Mouse (Mus musculus): ENCODE measurements around the gene Sgsm2. TPM values are rescaled to one million over a fixed set of nuclear protein-coding genes. Genes with fewer than 3 reads are reported as not detected.

Sgsm2 gene
- polyA plus RNA-seq, 1 experiment, result 2.6 TPM

- 0 out of 2 replicates have a peak overlapping the region, but pooled peaks have one; percentile 32 for H3K27ac ChIP-seq (replicated peaks; ENCODE audit: low read depth, low read length)
Measured at GRCm38 (mm10) chr11:74867181-74867580, 29.7 kb downstream of the Sgsm2 start.

GRCm38 (mm10) chr11:74866640-74867039, 30.2 kb downstream of the Sgsm2 start:
- Histone ChIP-seq H3K27ac (replicated peaks; ENCODE audit: low read depth, low read length) (0 out of 2 replicates have a peak overlapping the region, but pooled peaks have one; percentile 9), H3K4me1 (ENCODE audit: control insufficient read depth, insufficient read depth, insufficient read length, low read length) (peaks cover 9% of the 10 kb centered on the region; the same call in 1 of the 2 replicates), H3K4me3 (ENCODE audit: insufficient read depth, low read depth, low read length) (no peak overlapping the region)

More at GRCm38 (mm10) chr11:74867181-74867580, 29.7 kb downstream of the Sgsm2 start:
- no peak overlapping the region for H3K4me3 ChIP-seq (ENCODE audit: insufficient read depth, low read depth, low read length)
- peaks cover 9% of the 10 kb centered on the region; the same call in 1 of the 2 replicates for H3K4me1 ChIP-seq (ENCODE audit: control insufficient read depth, insufficient read depth, insufficient read length, low read length)

- Histone ChIP-seq H3K27ac (replicated peaks; ENCODE audit: low read depth, low read length) (no peak overlapping the region), H3K4me3 (ENCODE audit: insufficient read depth, low read depth, low read length) (no peak overlapping the region), H3K4me1 (ENCODE audit: control insufficient read depth, insufficient read depth, insufficient read length, low read length) (peaks cover 4% of the 10 kb centered on the region; the same call in 1 of the 2 replicates)
Measured at GRCm38 (mm10) chr11:74865252-74865651, 31.6 kb downstream of the Sgsm2 start.

GRCm38 (mm10) chr11:74864421-74864820, 32.4 kb downstream of the Sgsm2 start:
- 0 out of 2 replicates have a peak, but pooled peaks cover 4% of the 10 kb centered on the region for H3K4me1 ChIP-seq (ENCODE audit: control insufficient read depth, insufficient read depth, insufficient read length, low read length)
- H3K27ac ChIP-seq (replicated peaks; ENCODE audit: low read depth, low read length), result no peak overlapping the region
- no peak overlapping the region for H3K4me3 ChIP-seq (ENCODE audit: insufficient read depth, low read depth, low read length)

GRCm38 (mm10) chr11:74863471-74863870, 33.4 kb downstream of the Sgsm2 start:
- no peak overlapping the region for H3K27ac ChIP-seq (replicated peaks; ENCODE audit: low read depth, low read length)
- no peak overlapping the region for H3K4me3 ChIP-seq (ENCODE audit: insufficient read depth, low read depth, low read length)
- H3K4me1 ChIP-seq (ENCODE audit: control insufficient read depth, insufficient read depth, insufficient read length, low read length), result 0 out of 2 replicates have a peak, but pooled peaks cover 4% of the 10 kb centered on the region

GRCm38 (mm10) chr11:74862129-74862528, 34.7 kb downstream of the Sgsm2 start:
- H3K4me1 ChIP-seq (ENCODE audit: control insufficient read depth, insufficient read depth, insufficient read length, low read length), result 0 out of 2 replicates have a peak, but pooled peaks cover 3% of the 10 kb centered on the region
- H3K27ac ChIP-seq (replicated peaks; ENCODE audit: low read depth, low read length), result no peak overlapping the region
- H3K4me3 ChIP-seq (ENCODE audit: insufficient read depth, low read depth, low read length), result no peak overlapping the region

GRCm38 (mm10) chr11:74857756-74858155, 39.1 kb downstream of the Sgsm2 start:
- H3K27ac ChIP-seq (replicated peaks; ENCODE audit: low read depth, low read length), result no peak overlapping the region
- no peak overlapping the region for H3K4me3 ChIP-seq (ENCODE audit: insufficient read depth, low read depth, low read length)
- no peaks in the 10 kb centered on the region for H3K4me1 ChIP-seq (ENCODE audit: control insufficient read depth, insufficient read depth, insufficient read length, low read length)

- no peak overlapping the region for H3K4me3 ChIP-seq (ENCODE audit: insufficient read depth, low read depth, low read length)
- H3K27ac ChIP-seq (replicated peaks; ENCODE audit: low read depth, low read length), result no peak overlapping the region
- no peaks in the 10 kb centered on the region for H3K4me1 ChIP-seq (ENCODE audit: control insufficient read depth, insufficient read depth, insufficient read length, low read length)
Measured at GRCm38 (mm10) chr11:74850998-74851661, 45.7 kb downstream of the Sgsm2 start.

- Histone ChIP-seq H3K27ac (replicated peaks; ENCODE audit: low read depth, low read length) (no peak overlapping the region), H3K4me1 (ENCODE audit: control insufficient read depth, insufficient read depth, insufficient read length, low read length) (peaks cover 5% of the 10 kb centered on the region; the same call in 1 of the 2 replicates), H3K4me3 (ENCODE audit: insufficient read depth, low read depth, low read length) (no peak overlapping the region)
Measured at GRCm38 (mm10) chr11:74847919-74848521, 48.8 kb downstream of the Sgsm2 start.

- H3K4me1 ChIP-seq (ENCODE audit: control insufficient read depth, insufficient read depth, insufficient read length, low read length), result peaks cover 9% of the 10 kb centered on the region; the same call in 1 of the 2 replicates
- no peak overlapping the region for H3K27ac ChIP-seq (replicated peaks; ENCODE audit: low read depth, low read length)
Measured at GRCm38 (mm10) chr11:74845784-74846183, 51.1 kb downstream of the Sgsm2 start.

GRCm38 (mm10) chr11:74843761-74844160, 53.1 kb downstream of the Sgsm2 start:
- H3K4me1 ChIP-seq (ENCODE audit: control insufficient read depth, insufficient read depth, insufficient read length, low read length), result peaks cover 15% of the 10 kb centered on the region
- no peak overlapping the region for H3K4me3 ChIP-seq (ENCODE audit: insufficient read depth, low read depth, low read length)
- no peak overlapping the region for H3K27ac ChIP-seq (replicated peaks; ENCODE audit: low read depth, low read length)

More at GRCm38 (mm10) chr11:74845784-74846183, 51.1 kb downstream of the Sgsm2 start:
- no peak overlapping the region for H3K4me3 ChIP-seq (ENCODE audit: insufficient read depth, low read depth, low read length)

- H3K4me3 ChIP-seq (ENCODE audit: insufficient read depth, low read depth, low read length), result no peak overlapping the region
- peaks cover 15% of the 10 kb centered on the region for H3K4me1 ChIP-seq (ENCODE audit: control insufficient read depth, insufficient read depth, insufficient read length, low read length)
- no peak overlapping the region for H3K27ac ChIP-seq (replicated peaks; ENCODE audit: low read depth, low read length)
Measured at GRCm38 (mm10) chr11:74843435-74843714, 53.5 kb downstream of the Sgsm2 start.

- Histone ChIP-seq H3K4me1 (ENCODE audit: control insufficient read depth, insufficient read depth, insufficient read length, low read length) (peaks cover 15% of the 10 kb centered on the region), H3K27ac (replicated peaks; ENCODE audit: low read depth, low read length) (0 out of 2 replicates have a peak overlapping the region, but pooled peaks have one; percentile 28), H3K4me3 (ENCODE audit: insufficient read depth, low read depth, low read length) (no peak overlapping the region)
Measured at GRCm38 (mm10) chr11:74842656-74843434, 54.0 kb downstream of the Sgsm2 start.

GRCm38 (mm10) chr11:74842045-74842444, 54.8 kb downstream of the Sgsm2 start:
- peaks cover 15% of the 10 kb centered on the region for H3K4me1 ChIP-seq (ENCODE audit: control insufficient read depth, insufficient read depth, insufficient read length, low read length)
- no peak overlapping the region for H3K27ac ChIP-seq (replicated peaks; ENCODE audit: low read depth, low read length)
- H3K4me3 ChIP-seq (ENCODE audit: insufficient read depth, low read depth, low read length), result no peak overlapping the region

- Histone ChIP-seq H3K4me1 (ENCODE audit: control insufficient read depth, insufficient read depth, insufficient read length, low read length) (peaks cover 15% of the 10 kb centered on the region), H3K4me3 (ENCODE audit: insufficient read depth, low read depth, low read length) (no peak overlapping the region), H3K27ac (replicated peaks; ENCODE audit: low read depth, low read length) (no peak overlapping the region)
Measured at GRCm38 (mm10) chr11:74841366-74841765, 55.5 kb downstream of the Sgsm2 start.

Measured in brown adipose tissue, adult 24 weeks (tissue).